Mouse (Mus musculus): ENCODE results near the gene Tbc1d10b. TPM values are rescaled to one million over a fixed set of nuclear protein-coding genes. Genes with fewer than 3 reads are reported as not detected.

Tbc1d10b gene
- polyA plus RNA-seq, 1 experiment, result 44.1 TPM

GRCm38 (mm10) chr7:127216307-127216706 lies 8.0 kb upstream of the Tbc1d10b start:
- Histone ChIP-seq H3K27me3 (ENCODE audit: control insufficient read depth, insufficient read depth, low read length) (no peaks in the 10 kb centered on the region), H3K36me3 (ENCODE audit: control insufficient read depth, insufficient read depth, low read length) (no peaks in the 10 kb centered on the region), H3K4me3 (ENCODE audit: low read depth, low read length) (no peak overlapping the region), H3K4me1 (ENCODE audit: control insufficient read depth, insufficient read depth, insufficient read length, low read length) (peaks cover 2% of the 10 kb centered on the region; the same call in 1 of the 2 replicates), H3K27ac (ENCODE audit: insufficient read depth, low read depth, low read length) (no peak overlapping the region)
- 86% methylated on average over 5 of the region's 5 CpGs for WGBS
- TF ChIP-seq CTCF (IDR thresholded peaks at IDR 0.05; ENCODE audit: extremely low read depth, insufficient read length, insufficient replicate concordance, low read depth, low read length) (no peak), POLR2A (IDR thresholded peaks at IDR 0.05; ENCODE audit: low read depth, low read length) (no peak)

- peaks cover 2% of the 10 kb centered on the region; the same call in 1 of the 2 replicates for H3K4me1 ChIP-seq (ENCODE audit: control insufficient read depth, insufficient read depth, insufficient read length, low read length)
- no peaks in the 10 kb centered on the region for H3K36me3 ChIP-seq (ENCODE audit: control insufficient read depth, insufficient read depth, low read length)
- TF ChIP-seq CTCF (IDR thresholded peaks at IDR 0.05; ENCODE audit: extremely low read depth, insufficient read length, insufficient replicate concordance, low read depth, low read length) (peak; percentile 79; the same call in 1 of the 2 replicates), POLR2A (IDR thresholded peaks at IDR 0.05; ENCODE audit: low read depth, low read length) (no peak)
- H3K27ac ChIP-seq (ENCODE audit: insufficient read depth, low read depth, low read length), result no peak overlapping the region
- no peaks in the 10 kb centered on the region for H3K27me3 ChIP-seq (ENCODE audit: control insufficient read depth, insufficient read depth, low read length)
- H3K4me3 ChIP-seq (ENCODE audit: low read depth, low read length), result peak overlapping the region; percentile 32
- 29% methylated on average over 33 of the region's 33 CpGs for WGBS
These were observed 7.0 kb upstream of the Tbc1d10b start for GRCm38 (mm10) chr7:127214981-127215871.

GRCm38 (mm10) chr7:127214521-127214920 lies 6.3 kb upstream of the Tbc1d10b start:
- Histone ChIP-seq H3K36me3 (ENCODE audit: control insufficient read depth, insufficient read depth, low read length) (no peaks in the 10 kb centered on the region), H3K27ac (ENCODE audit: insufficient read depth, low read depth, low read length) (no peak overlapping the region), H3K4me1 (ENCODE audit: control insufficient read depth, insufficient read depth, insufficient read length, low read length) (peaks cover 2% of the 10 kb centered on the region; the same call in 1 of the 2 replicates), H3K27me3 (ENCODE audit: control insufficient read depth, insufficient read depth, low read length) (no peaks in the 10 kb centered on the region), H3K4me3 (ENCODE audit: low read depth, low read length) (peak overlapping the region; percentile 32)
- TF ChIP-seq POLR2A (IDR thresholded peaks at IDR 0.05; ENCODE audit: low read depth, low read length) (no peak), CTCF (IDR thresholded peaks at IDR 0.05; ENCODE audit: extremely low read depth, insufficient read length, insufficient replicate concordance, low read depth, low read length) (no peak)
- WGBS, result 72% methylated on average over 21 of the region's 21 CpGs

GRCm38 (mm10) chr7:127213930-127214329 lies 5.7 kb upstream of the Tbc1d10b start:
- WGBS, result 78% methylated on average over 12 of the region's 12 CpGs
- H3K4me1 ChIP-seq (ENCODE audit: control insufficient read depth, insufficient read depth, insufficient read length, low read length), result peaks cover 2% of the 10 kb centered on the region; the same call in 1 of the 2 replicates
- H3K27me3 ChIP-seq (ENCODE audit: control insufficient read depth, insufficient read depth, low read length), result no peaks in the 10 kb centered on the region
- TF ChIP-seq CTCF (IDR thresholded peaks at IDR 0.05; ENCODE audit: extremely low read depth, insufficient read length, insufficient replicate concordance, low read depth, low read length), result no peak
- no peak for TF ChIP-seq POLR2A (IDR thresholded peaks at IDR 0.05; ENCODE audit: low read depth, low read length)
- H3K36me3 ChIP-seq (ENCODE audit: control insufficient read depth, insufficient read depth, low read length), result no peaks in the 10 kb centered on the region
- no peak overlapping the region for H3K27ac ChIP-seq (ENCODE audit: insufficient read depth, low read depth, low read length)
- no peak overlapping the region for H3K4me3 ChIP-seq (ENCODE audit: low read depth, low read length)

- no peak overlapping the region for H3K4me3 ChIP-seq (ENCODE audit: low read depth, low read length)
- no peak overlapping the region for H3K27ac ChIP-seq (ENCODE audit: insufficient read depth, low read depth, low read length)
- TF ChIP-seq CTCF (IDR thresholded peaks at IDR 0.05; ENCODE audit: extremely low read depth, insufficient read length, insufficient replicate concordance, low read depth, low read length) (peak; percentile 59; the same call in 1 of the 2 replicates), POLR2A (IDR thresholded peaks at IDR 0.05; ENCODE audit: low read depth, low read length) (no peak)
- no peaks in the 10 kb centered on the region for H3K27me3 ChIP-seq (ENCODE audit: control insufficient read depth, insufficient read depth, low read length)
- H3K4me1 ChIP-seq (ENCODE audit: control insufficient read depth, insufficient read depth, insufficient read length, low read length), result peaks cover 2% of the 10 kb centered on the region; the same call in 1 of the 2 replicates
- no peaks in the 10 kb centered on the region for H3K36me3 ChIP-seq (ENCODE audit: control insufficient read depth, insufficient read depth, low read length)
- WGBS, result 50% methylated on average over 7 of the region's 7 CpGs
These were observed 5.2 kb upstream of the Tbc1d10b start for GRCm38 (mm10) chr7:127213485-127213884.

- TF ChIP-seq CTCF (IDR thresholded peaks at IDR 0.05; ENCODE audit: extremely low read depth, insufficient read length, insufficient replicate concordance, low read depth, low read length) (no peak), POLR2A (IDR thresholded peaks at IDR 0.05; ENCODE audit: low read depth, low read length) (no peak)
- 87% methylated on average over 12 of the region's 12 CpGs for WGBS
- H3K27me3 ChIP-seq (ENCODE audit: control insufficient read depth, insufficient read depth, low read length), result no peaks in the 10 kb centered on the region
- H3K4me3 ChIP-seq (ENCODE audit: low read depth, low read length), result no peak overlapping the region
- H3K27ac ChIP-seq (ENCODE audit: insufficient read depth, low read depth, low read length), result no peak overlapping the region
- peaks cover 2% of the 10 kb centered on the region; the same call in 1 of the 2 replicates for H3K4me1 ChIP-seq (ENCODE audit: control insufficient read depth, insufficient read depth, insufficient read length, low read length)
- H3K36me3 ChIP-seq (ENCODE audit: control insufficient read depth, insufficient read depth, low read length), result no peaks in the 10 kb centered on the region
These were observed 4.4 kb upstream of the Tbc1d10b start for GRCm38 (mm10) chr7:127212432-127213250.

Measured in small intestine, adult 2 months (tissue).